Mouse (Mus musculus) liver, embryonic 14.5 days (tissue): ENCODE results near the gene Pear1.

Source experiments
- CTCF ChIP-seq: IDR thresholded peaks from 2 replicates; pipeline ENCODE4 v1.5.1; 2016; ENCODE audit warnings: antibody characterized with exemption, low read depth, control low read depth
- EP300 ChIP-seq: IDR thresholded peaks from 2 replicates; pipeline ENCODE4 v1.6.1; 2016; ENCODE audit warnings: antibody characterized with exemption, low read depth

DNA sequence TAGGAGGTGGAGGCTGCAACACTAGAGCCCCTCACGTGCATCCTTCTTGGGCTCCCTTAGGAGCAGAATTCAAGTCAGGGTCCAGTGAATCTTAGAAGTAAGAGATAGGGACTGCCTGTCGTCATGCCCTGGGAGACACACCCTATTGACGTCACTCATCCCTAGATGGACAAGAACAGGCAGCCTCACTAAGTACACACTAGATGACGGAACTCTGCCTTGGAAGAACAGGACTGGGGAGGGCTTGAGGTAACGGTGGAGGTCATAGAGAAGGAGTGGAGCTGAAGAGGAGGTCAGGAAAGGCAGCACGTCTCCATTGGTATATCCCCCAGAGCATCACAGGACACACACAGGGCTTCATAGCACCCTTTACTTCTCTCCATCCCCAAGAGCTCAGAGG is 95.4 kb downstream of the Pear1 start:
- TF ChIP-seq CTCF (no peak), EP300 (no peak)
